Mouse (Mus musculus): ENCODE data around the gene Mycbpap. TPM values are rescaled to one million over a fixed set of nuclear protein-coding genes. Genes with fewer than 3 reads are reported as not detected.

The Mycbpap gene
- total RNA-seq, 2 experiments from 2014 or later, result 0.13 TPM; not detected in 1

GRCm38 (mm10) chr11:94461856-94462255 is 59.7 kb downstream of the Mycbpap start:
- DNase-seq, result no peak
- intact Hi-C loops (cut with DNase I; ENCODE audit: low total_unique reads), result no loop called here

- no peak for DNase-seq
- intact Hi-C loops (cut with DNase I; ENCODE audit: low total_unique reads), result no loop called here
Observed at GRCm38 (mm10) chr11:94457001-94457400, 64.5 kb downstream of the Mycbpap start.

- DNase-seq, result no peak
- intact Hi-C loops (cut with DNase I; ENCODE audit: low total_unique reads), result no loop called here
Observed at GRCm38 (mm10) chr11:94456347-94456746, 65.2 kb downstream of the Mycbpap start.

GRCm38 (mm10) chr11:94455161-94455820 is 66.3 kb downstream of the Mycbpap start:
- intact Hi-C loops (cut with DNase I; ENCODE audit: low total_unique reads), result no loop called here
- no peak for DNase-seq

GRCm38 (mm10) chr11:94454756-94455155 is 66.8 kb downstream of the Mycbpap start:
- DNase-seq, result no peak
- intact Hi-C loops (cut with DNase I; ENCODE audit: low total_unique reads), result no loop called here

Other genes starting within 250 kb of the Mycbpap start
- gene Gm21885, start 239.9 kb downstream of the Mycbpap start, total RNA-seq (2021), result not detected
- 10 to 100 TPM; 32.2 to 33.1 TPM for gene Luc7l3, start 199.8 kb downstream of the Mycbpap start, total RNA-seq (2021)
- 100 to 1,000 TPM; 136 to 150 TPM for gene Ankrd40, start 193.7 kb downstream of the Mycbpap start, total RNA-seq (2021)
- 1 to 10 TPM in 1 of 2 experiments, under 1 TPM in 1; 0.93 to 1.5 TPM for gene Abcc3, start 128.7 kb downstream of the Mycbpap start, total RNA-seq (2021)
- gene Cacna1g, start 47.5 kb downstream of the Mycbpap start, total RNA-seq (2021), result 1 to 10 TPM; 4.9 to 6.1 TPM
- not detected for gene Spata20, start 35.6 kb downstream of the Mycbpap start, total RNA-seq (2021)
- gene Epn3, start 21.8 kb downstream of the Mycbpap start, total RNA-seq (2021), result under 1 TPM; 0.09 to 0.25 TPM
- gene Rsad1, start 27.5 kb upstream of the Mycbpap start, total RNA-seq (2021), result 1 to 10 TPM; 2.2 to 2.6 TPM
- gene Chad, start 43.3 kb upstream of the Mycbpap start, total RNA-seq (2021), result 10 to 100 TPM; 17.4 to 21.2 TPM
- gene Acsf2, start 80.1 kb upstream of the Mycbpap start, total RNA-seq (2021), result 1 to 10 TPM; 4.1 to 6.6 TPM
- gene Lrrc59, start 108.0 kb upstream of the Mycbpap start, total RNA-seq (2021), result 10 to 100 TPM; 26.9 to 35.5 TPM
- gene Mrpl27, start 132.0 kb upstream of the Mycbpap start, total RNA-seq (2021), result 10 to 100 TPM; 56.4 to 59.0 TPM
- under 1 TPM; 0.90 to 0.91 TPM for gene Eme1, start 132.2 kb upstream of the Mycbpap start, total RNA-seq (2021)
- gene Xylt2, start 155.8 kb upstream of the Mycbpap start, total RNA-seq (2021), result 1 to 10 TPM; 6.6 to 7.8 TPM
- gene Gm11541, start 182.8 kb upstream of the Mycbpap start, total RNA-seq (2021), result not detected
- gene Cdc34b, start 220.0 kb upstream of the Mycbpap start, total RNA-seq (2021), result under 1 TPM; 0.89 to 0.98 TPM

Measured in gastrocnemius, postnatal 14 days (tissue).